Mouse (Mus musculus) cerebellum, adult 9-10 months (tissue): ENCODE measurements around the gene 2010315B03Rik.
A peak's percentile ranks its signal among the peaks of the same experiment; 100 is the strongest.
"Not testable (repeated sequence)": the region's sequence is repeated elsewhere in the genome, so short reads cannot be mapped to it uniquely, and the experiment has no call there.

Source experiments
- DNase-seq: peaks from one replicate; pipeline ENCODE4 v3.0.0; 2022

The 2010315B03Rik gene

GRCm38 (mm10) chr9:124312171-124313142, at the start of gene 2010315B03Rik:
2010315B03Rik (minus strand) TSS chr9:124312696.
- peak; percentile 89 for DNase-seq

- DNase-seq, result peak; percentile 10
These were observed 994 bp downstream of the 2010315B03Rik start for GRCm38 (mm10) chr9:124311502-124311901.

GRCm38 (mm10) chr9:124288329-124288728, 24.2 kb downstream of the 2010315B03Rik start:
- DNase-seq, result no peak

- peak; percentile 93 for DNase-seq
These were observed 30.4 kb downstream of the 2010315B03Rik start for GRCm38 (mm10) chr9:124281912-124282686.

GRCm38 (mm10) chr9:124281448-124281791, 31.1 kb downstream of the 2010315B03Rik start:
- DNase-seq, result no peak

- DNase-seq, result no peak
These were observed 31.7 kb downstream of the 2010315B03Rik start for GRCm38 (mm10) chr9:124280576-124281447.

- DNase-seq, result no peak
These were observed 33.2 kb downstream of the 2010315B03Rik start for GRCm38 (mm10) chr9:124279300-124279699.

GRCm38 (mm10) chr9:124275064-124275463, 37.4 kb downstream of the 2010315B03Rik start:
- no peak for DNase-seq

GRCm38 (mm10) chr9:124273172-124273571, 39.3 kb downstream of the 2010315B03Rik start:
- DNase-seq, result no peak

GRCm38 (mm10) chr9:124267929-124268328, 44.6 kb downstream of the 2010315B03Rik start:
- DNase-seq, result no peak

- no peak for DNase-seq
These were observed 45.0 kb downstream of the 2010315B03Rik start for GRCm38 (mm10) chr9:124267493-124267892.

GRCm38 (mm10) chr9:124262987-124263717, 49.3 kb downstream of the 2010315B03Rik start:
- no peak for DNase-seq

- no peak for DNase-seq
These were observed 54.4 kb downstream of the 2010315B03Rik start for GRCm38 (mm10) chr9:124258067-124258556.

- no peak for DNase-seq
These were observed 55.1 kb downstream of the 2010315B03Rik start for GRCm38 (mm10) chr9:124257200-124258066.

GRCm38 (mm10) chr9:124256271-124257199, 56.0 kb downstream of the 2010315B03Rik start:
- not testable (repeated sequence) for DNase-seq

- no peak for DNase-seq
These were observed 61.1 kb downstream of the 2010315B03Rik start for GRCm38 (mm10) chr9:124251438-124251837.
